Mouse (Mus musculus) yolk sac, embryonic 10.5 days (tissue): ENCODE measurements at regions not wholly inside any gene's neighbourhood (a gene's known extent, or its start where the extent isn't known, plus 50 kb on each side); places are given as distances from the start of the nearest gene placed in this dataset.

ENCODE experiments used
- DNase-seq: peaks from one replicate; pipeline ENCODE4 v3.0.0-alpha.2; 2017; ENCODE audit warnings: low spot score

DNA sequence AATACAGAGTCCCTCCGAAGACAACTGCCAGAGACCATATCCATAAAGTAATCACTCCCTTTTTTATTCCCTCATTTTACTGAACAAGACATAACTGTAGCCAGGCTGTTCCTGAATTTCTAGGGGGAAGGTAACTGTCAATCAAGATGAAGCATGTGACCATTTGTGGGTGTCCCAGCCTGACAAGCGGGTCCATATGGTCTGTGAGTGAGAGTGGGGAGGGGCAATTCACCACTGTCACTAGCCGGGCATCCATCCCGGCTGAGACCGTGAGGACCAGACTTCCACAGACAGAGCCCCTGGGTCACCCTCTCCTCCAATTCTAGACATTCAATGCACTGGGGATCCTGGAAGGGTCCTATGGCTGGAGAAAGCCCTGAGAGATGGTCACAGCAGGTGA is 54.6 kb downstream of the Gm11733 start:
- DNase-seq, result no peak

DNA sequence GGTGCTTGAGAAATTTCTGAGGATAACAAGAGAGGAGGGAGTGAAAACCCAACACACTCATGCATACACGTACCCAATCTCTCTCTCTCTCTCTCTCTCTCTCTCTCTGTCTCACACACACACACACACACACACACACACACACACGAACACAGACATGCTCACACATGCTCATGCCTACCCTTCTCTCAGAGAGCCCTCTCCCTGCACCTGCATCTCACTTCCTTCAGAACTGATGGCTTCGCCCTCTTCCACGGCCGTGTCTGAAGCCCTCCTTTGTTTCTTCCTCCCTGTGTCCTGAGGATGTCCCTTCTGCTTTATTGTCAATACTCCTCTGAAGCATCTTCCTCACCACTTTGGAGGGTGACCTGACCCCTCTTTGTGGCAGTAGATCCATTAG is 56.4 kb downstream of the Gm11733 start:
- DNase-seq, result no peak

DNA sequence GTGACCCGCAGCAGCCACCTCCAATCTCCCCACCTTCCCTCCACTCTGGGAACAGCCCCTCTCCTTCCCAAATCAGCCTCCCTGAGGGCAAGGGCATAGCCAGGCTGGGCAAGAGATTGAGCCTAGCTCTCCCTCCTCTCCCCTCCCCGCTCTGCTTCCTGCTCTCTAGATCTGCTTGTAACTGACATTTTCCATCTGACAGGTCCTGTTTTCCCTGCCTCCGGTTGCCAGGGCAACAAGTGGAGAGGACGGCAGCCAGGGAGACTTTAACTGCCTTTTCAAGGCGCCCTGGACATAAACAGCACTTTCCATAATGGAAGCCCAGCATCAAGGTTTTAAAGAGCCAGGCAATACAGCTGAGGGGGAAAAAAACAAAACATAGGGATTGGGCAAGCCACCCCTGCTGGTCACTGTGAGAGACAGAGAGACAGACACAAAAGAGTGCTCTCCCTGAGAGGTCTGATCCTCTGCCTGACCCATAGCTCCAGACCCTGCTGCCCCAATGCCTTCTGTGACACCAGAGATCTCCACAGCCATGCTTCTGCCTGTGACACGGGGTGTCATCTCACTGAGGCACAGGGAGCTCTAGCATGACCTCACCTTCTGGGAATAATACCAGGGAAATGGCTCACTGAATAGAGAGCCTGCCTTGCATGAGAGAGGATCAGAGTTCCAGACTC is 57.2 kb downstream of the Gm11733 start:
- peak; percentile 47 for DNase-seq

DNA sequence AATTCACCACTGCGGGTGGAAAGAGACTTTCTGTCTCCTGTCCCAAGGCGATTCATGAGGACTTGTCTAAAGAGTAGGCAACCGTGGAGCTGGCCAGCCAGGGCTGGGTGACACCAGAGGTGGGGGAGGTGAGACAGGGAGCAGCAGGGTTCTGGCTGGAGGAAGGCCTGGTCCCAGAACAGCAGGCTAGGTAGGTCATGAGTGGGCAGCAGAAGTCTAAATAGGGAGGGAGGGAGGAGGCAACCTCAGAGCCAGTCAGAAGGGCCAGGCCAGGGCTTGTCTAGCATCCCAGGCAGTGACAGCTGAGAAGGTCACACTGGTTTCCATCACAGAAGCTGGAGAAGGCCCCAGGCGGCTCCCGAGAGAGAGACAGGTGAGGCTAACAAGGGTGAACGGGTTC is 59.0 kb downstream of the Gm11733 start:
- no peak for DNase-seq

DNA sequence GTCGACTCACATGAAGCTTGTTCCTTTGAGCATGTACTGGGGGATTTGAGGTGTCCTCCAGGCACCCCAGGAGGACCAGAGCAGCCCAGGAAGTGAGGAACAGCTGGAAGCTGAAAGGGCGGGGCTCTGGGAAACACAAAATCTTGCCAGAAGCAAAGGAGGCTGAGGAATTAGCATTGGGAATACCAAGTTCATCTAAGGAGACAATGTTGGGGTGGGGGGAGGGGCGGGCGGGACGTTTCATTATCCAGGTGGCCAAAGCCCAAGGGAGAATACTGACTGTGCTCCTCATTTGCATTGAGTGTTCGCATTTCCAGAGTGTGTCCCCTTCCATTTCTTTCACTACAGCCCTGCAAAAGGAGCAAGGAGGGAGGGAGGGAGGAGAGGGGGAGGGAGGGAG is 60.3 kb downstream of the Gm11733 start:
- DNase-seq, result no peak

GRCm38 (mm10) chr11:117544926-117545325 is 60.8 kb downstream of the Gm11733 start:
- DNase-seq, result no peak

DNA sequence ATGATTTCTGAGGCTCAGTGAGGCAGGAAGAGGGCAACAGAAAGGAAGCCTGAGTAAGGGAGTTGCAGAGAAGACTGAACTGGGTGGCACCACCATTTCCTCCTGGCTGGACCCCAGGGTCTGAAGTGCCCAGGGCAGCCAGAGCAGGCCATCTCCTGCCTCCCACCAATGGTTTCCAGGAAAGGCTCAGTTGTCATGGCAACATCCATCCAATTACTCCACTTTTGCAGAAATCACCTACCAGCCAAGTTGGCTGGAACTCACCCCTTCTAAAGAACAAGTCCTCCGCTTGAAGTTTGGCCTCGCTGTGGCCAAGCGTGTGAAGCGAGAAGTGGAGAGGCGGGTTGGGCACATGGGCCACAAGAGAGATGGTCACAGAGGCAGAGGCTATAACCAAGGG is 67.8 kb downstream of the Gm11733 start:
- DNase-seq, result no peak

DNA sequence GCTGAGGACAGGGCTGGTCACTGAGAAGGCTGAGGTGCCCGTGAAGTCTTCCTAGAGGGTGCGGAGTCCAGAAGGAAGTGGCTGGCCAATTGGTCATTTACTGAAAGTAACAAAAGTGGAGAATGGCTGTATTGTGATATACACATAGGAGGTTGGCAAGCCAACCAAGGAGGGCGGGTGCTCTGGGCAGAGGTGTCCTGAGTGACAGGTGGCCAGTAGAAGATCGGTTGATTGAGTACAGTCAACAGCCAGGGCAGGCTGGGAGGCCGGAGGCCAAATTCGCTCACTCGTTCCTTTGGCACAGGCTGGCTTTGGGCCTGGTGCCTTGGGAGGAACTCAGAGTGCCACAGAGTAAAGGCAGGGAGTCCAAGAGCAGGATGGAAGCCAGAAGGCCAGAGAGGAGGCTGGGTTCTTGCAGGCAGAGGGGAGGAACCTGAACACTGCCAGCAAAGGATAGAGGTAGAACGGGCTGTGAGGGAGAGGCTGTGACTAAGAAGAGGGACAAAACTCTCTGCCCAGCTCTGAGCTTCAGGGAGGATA is 68.3 kb downstream of the Gm11733 start:
- DNase-seq, result no peak

DNA sequence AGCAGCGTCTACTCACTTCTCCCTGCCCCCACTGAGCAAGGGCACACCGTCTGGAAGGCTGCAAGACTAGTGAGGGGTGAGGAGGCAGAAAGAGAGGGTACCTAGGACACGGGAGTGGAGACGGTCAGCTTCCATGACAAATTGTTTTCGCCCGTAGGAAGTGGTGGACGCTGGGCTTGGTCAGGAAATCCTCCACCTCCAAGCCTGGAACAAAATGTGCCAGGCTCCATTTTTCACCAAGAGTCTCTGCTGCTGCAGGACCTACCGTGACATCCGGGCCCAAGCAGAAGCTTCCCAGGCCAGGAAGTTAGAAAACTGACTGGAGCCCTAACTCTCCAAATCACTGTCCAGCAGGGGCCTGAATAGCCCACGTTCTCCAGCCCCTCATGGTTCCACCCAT is 69.9 kb downstream of the Gm11733 start:
- DNase-seq, result no peak

DNA sequence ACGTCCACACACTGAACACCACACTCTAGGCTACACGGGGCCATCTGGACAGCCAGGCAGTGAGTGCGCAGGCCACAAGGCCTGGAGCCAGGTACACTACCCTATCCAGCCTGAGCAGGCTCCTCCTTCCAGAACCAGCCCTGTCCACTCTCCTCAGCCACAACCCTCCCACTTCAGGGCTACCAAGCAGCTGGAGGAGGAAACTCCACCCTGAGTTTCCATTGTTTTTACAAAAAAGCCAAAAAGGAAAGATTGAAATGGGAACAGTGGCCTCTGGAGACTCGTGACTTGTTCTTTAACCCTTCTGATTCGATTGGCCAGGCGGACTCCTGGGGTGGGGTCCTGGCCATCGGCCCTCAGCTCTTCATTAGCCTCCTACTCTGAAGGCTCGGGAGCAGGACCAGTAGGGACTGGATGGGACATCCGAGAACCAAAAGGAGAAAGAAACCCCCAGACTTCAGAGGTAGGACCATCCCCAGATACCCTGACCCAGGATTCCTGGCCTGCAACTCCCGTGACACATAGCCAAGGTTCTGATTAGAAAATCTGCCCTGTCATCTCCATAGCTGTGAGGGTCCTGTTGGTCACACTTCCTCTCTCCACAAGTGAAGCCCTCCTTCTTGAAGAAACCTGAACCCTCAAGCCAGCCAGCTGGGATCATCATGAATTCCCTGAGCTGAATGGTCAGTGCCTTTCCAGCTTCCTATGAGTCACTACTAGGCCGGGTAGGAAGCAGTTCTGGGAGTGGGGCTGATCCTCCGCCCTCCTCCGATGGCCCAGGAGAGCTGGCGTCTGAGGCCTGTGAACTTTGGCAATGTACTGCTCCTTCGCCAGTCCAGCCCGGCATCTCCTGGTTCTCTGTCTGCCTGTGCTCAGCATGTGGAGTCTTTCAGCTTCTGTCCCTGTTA is 73.6 kb downstream of the Gm11733 start:
- DNase-seq, result no peak

DNA sequence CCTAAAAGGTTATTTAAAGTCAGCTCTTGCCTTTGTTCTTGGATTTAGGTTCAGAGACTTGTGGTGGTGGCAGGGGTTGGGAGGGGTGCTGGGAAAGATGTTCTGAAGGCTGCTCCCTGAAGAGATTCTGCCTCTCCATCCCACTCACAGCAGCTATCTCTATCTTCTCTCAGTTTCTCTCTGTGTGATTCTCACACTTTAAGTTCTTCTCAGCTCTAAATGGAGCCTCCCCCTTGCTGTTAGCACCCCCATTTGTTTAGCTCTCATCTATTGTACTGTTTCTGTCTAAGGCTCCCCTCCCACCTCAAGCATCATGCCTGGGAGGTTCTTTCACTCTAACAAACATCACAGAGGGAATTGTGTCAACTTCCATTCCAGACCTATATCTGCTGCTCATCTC is 75.7 kb downstream of the Gm11733 start:
- DNase-seq, result no peak

GRCm38 (mm10) chr11:117567961-117568605 is 83.9 kb downstream of the Gm11733 start:
- no peak for DNase-seq

DNA sequence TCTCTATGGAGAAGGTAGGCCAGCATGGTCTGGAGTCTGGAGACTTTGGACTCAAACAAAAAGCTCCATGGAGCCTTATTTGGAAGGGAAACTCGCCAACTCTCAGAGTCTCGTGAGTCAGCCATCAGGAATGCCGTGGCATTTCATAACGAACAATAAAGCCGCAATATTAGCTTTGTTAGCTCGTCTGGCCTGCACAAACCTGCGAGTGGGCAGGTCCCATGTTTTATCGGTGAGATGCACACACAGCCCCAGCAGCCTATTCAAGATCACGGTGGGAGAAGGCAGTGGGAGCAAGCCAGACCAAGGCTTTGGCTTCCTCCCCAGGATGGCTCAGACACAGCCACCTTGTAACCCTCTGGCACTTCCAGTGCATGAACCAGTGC is 84.4 kb downstream of the Gm11733 start:
- no peak for DNase-seq

DNA sequence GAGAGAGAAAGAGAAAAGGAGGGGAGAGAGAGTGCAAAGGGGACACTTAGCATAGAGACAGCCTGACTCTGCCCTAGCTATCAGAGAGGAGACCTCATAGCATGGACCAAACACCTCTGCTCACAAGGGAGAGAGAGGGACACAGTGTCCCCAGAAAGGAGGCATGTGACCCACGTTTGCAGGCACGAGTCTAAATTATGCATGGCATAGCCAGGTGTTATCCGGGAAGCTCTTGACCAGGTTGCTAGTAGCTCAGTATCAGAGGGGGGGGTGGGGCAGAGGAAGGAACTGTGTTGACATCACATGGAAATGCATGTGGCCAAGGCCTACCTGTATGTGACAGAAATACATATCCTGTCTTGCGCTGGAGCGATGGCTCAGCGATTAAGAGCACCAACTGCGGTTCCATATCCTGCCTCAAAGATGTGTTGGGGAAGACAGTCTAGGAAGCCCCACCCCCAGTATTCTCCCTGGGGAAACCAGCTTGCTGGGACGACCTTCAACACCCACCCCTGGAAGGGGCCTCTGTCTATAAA is 84.5 kb upstream of the Tnrc6c start:
- no peak for DNase-seq

DNA sequence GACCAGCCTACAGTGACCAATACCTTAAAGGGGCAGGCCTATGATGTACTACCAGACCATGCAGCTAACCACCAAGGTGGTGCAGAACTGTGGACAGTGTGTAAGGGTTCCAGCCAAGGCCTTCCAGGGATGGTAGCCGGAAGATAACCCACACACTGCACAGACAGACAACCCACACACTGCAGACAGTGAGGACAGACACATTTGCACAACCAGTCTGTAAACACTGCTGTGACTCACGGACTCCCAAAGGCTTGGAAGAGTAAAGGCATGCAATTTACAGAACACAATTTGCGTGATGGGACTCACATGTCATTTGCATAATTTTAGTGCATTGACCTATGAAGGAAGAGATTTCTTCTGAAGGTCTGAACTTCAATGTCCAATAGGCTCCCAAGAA is 82.2 kb upstream of the Tnrc6c start:
- no peak for DNase-seq

DNA sequence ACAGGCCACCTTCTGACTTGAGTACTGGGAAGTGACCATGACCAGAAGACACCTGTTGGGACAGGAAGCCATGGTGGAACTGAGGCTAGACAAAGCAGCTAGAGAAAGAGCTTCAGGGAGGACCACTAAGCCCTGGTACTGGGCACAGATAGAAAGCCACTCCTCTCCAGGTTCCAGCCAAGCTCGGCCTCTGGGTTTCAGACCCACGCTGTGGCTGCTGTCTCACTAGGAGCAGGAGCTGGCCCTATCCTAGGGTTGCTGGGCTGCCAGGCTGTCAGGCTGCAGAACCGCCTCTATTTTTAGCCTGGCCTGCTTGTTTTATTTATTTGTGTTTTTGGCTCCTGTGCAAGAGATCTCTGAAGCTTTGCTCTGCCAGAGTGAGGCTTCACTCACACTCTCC is 79.4 kb upstream of the Tnrc6c start:
- no peak for DNase-seq

GRCm38 (mm10) chr11:117579121-117579520 is 75.0 kb upstream of the Tnrc6c start:
- DNase-seq, result no peak

- DNase-seq, result no peak
Measured at GRCm38 (mm10) chr11:117579720-117580119, 74.4 kb upstream of the Tnrc6c start.

GRCm38 (mm10) chr11:117583478-117583877 is 70.6 kb upstream of the Tnrc6c start:
- DNase-seq, result no peak

DNA sequence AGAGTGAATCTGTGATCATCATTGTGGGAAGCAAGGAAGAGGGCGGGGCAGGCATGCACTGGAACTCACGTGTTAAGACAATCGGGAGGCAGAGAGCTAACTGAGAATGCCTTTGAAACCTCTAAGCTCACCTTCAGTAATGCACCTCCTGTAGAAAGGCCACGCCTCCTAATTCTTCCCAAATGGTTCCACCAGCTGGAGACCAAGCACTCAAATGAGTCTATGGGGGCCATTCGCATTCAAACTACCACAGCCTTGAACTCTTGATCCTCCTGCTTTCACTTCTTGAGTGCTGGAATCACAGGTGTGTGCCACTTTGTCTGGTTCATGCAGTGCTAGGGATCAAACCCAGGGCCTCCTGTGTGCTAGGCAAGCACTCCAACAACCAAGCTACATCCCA is 68.5 kb upstream of the Tnrc6c start:
- DNase-seq, result no peak

DNA sequence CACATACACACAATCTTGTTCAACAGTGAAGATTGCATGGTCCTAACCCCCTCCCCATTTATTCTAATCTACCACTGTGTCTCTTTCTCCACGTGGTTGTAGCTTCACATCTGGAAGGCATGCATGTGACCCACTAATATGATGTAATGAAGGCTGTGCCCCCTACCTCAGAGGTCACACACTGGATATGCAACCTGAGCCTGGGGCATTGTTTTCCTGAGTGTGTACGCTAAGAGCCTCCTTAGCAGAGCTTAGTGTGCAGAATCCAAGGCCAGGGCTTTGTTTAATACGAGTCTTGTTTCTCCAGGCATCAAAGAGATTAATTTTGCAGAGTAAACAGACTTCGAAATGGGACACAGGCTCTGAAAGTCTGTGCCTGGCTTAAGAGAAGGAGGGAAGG is 68.0 kb upstream of the Tnrc6c start:
- no peak for DNase-seq

- no peak for DNase-seq
Measured at GRCm38 (mm10) chr11:117586857-117587425, 67.1 kb upstream of the Tnrc6c start.
